Mouse (Mus musculus) lung, adult 18-20 months (tissue): ENCODE results near the gene Vps13d.
A peak's percentile ranks its signal among the peaks of the same experiment; 100 is the strongest.

Source experiments
- DNase-seq, 2 experiments: peaks; one replicate each; pipeline ENCODE4 v3.0.0; 2022; ENCODE audit warnings: mixed read lengths in 2 of 2

Vps13d gene

GRCm38 (mm10) chr4:144969030-144969429 is 225.8 kb downstream of the Vps13d start:
- peak in 1 of 2 experiments; percentile 57 for DNase-seq

DNA sequence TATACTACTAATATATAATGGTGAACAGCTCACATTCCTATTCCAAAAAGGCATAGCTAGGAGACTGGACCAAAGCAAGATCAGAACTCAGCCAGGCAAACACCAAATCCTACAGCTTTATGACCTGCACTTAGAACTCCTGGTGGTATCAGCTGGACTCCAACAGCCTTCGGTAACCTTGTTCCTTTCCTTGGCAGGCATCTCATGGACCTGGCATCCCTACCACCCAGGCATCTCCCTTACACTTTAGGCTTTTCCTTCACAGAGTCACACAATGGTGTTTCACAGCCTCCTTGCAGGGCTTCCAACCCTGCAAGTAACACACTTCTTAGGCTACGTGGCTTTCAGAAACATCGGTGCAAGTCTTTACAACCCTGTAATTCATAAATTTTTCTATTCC is 226.4 kb downstream of the Vps13d start:
- no peak for DNase-seq

DNA sequence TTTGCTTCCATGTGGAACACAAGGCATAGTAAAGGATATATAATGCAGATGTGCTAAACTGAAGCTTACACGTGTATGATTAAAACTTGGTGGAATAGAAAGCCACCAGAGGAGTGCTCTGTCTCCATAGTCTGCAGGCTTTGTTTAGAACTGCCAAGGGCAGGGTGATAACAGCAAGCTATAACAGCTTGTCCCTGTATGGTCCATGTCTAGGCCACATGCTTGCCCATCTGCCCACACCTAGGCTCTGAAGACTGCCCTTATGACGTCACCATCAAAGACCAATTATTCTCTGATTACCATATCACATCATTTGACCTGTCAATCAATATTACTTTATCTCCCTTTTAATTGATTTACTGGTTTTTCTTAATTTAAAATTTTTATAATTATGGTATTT is 229.6 kb downstream of the Vps13d start:
- DNase-seq = no peak

GRCm38 (mm10) chr4:144961696-144962095 is 233.1 kb downstream of the Vps13d start:
- DNase-seq = no peak

- peak in 1 of 2 experiments; percentile 51 for DNase-seq
These were observed 233.6 kb downstream of the Vps13d start for GRCm38 (mm10) chr4:144961232-144961631.

DNA sequence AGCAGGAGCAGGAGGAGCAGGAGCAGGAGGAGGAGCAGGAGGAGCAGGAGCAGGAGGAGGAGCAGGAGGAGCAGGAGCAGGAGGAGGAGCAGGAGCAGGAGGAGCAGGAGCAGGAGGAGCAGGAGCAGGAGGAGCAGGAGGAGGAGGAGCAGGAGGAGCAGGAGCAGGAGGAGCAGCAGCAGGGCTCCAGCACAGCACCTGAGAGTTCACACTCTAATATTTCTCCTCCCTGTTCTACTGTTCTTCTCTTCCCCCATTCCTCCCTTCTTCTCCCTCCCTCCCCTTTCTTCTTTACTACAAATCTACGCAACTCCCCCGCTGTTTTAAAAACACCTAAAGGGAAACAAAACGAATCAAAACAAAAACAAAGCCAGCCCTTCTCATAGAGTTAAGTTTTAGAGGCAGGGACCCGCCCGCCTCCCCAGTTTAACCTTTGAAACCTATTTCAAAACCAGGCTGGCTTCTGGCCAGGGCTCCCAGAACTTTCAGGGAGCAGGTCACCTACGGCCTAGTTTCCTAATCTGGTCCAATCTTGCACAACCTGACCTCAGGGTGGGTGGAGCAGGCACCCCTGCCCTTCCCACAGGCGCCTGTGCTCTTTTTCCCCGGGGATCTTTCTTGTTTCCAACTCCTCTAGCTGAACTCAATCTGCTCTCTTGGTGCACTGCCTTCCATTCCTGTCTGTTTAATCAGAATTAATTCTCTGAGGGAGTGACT is 234.5 kb downstream of the Vps13d start:
- peak; percentile 92 to 95 for DNase-seq

DNA sequence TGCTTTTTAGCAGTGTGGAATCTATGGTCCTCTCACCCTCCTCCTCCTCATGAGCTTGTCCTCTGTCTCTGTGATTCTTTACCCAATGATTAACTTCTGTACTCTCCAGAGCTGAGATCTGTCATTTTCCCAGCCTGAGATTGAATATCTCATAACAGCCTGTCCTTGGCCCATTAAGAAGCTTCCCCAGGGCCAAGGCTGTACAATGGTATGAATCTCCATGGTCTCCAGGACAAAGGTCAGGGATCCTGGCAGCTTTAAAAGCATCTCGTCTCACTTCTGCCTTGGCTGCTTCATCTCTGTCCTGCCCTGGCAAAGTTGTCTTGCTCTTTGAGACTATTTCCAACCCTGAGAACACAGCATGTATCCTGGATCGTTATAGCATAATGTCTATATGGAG is 237.1 kb downstream of the Vps13d start:
- DNase-seq = peak in 1 of 2 experiments; percentile 48

DNA sequence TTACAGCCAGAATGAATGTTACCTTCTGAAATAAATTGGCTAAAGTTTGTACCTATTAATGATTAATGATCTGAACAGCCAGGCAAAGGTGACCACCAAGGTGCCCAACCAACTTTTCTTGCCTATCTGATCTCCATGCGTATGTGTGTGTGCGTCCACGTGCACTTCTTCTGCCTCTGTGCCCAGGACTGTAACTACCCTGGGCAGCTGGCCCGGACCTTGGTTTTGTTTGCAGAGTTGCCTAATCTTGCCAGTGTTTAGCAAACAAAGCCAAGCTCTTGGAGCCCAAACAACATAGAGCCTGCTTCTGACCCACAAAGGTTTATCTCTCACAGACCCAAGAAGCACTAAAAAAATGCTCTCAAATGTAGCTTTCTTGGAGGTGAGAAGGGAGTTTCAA is 237.6 kb downstream of the Vps13d start:
- DNase-seq = peak; percentile 90 to 94

DNA sequence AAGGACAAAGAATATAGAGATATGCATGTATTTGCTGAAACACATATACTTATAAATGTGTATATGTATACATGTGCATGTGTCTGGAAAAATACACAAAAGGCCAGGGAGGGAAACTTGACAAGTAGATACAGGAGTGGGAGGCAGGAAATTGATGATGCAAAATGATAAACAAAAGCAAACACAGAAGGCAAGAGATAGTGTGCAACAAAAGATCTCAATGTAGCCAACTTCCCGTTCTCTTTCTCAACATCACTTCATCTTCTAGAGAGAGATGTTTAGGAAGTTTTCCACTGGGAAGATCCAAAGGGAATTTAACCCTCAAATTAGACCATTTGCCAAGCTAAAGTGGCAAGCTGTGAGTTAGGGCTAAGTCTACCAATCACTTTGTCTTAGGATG is 238.5 kb downstream of the Vps13d start:
- DNase-seq = no peak

GRCm38 (mm10) chr4:144955863-144956262 is 238.9 kb downstream of the Vps13d start:
- peak in 1 of 2 experiments; percentile 62 for DNase-seq

DNA sequence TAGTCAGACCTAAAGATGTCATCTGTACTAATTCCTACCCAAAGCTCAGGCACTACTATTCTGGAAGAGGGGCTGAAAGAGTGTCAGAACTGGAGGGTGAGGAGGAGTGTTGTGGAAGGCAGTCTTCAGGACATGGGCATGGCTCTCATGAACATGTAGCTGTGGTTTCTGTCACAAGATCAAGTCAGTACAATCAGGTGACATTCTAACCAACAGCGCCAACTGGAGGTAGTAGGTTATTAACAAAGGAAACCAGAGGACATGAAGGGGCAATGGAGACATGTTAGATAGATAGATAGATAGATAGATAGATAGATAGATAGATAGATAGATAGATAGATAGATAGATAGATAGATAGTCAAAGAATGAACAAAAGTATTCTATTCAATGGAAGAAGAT is 241.4 kb downstream of the Vps13d start:
- no peak for DNase-seq

DNA sequence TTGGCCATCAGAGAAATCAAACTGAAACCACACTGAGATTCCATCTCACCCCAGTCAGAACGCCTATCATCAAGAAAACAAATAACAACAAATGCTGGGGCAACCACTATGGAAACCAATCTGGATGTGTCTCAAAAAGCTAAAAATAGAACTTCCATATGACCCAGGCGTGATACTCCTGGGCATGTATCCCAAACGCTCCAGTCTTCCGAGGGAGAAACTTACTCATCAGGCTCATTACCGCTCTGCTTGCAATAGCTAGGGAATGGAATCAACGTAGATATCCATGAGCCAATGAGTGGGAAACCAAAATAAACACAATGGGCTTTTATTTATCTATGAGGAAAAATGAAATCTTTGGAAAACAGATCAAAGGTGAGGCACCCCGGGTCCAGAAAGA is 242.9 kb downstream of the Vps13d start:
- DNase-seq = no peak

DNA sequence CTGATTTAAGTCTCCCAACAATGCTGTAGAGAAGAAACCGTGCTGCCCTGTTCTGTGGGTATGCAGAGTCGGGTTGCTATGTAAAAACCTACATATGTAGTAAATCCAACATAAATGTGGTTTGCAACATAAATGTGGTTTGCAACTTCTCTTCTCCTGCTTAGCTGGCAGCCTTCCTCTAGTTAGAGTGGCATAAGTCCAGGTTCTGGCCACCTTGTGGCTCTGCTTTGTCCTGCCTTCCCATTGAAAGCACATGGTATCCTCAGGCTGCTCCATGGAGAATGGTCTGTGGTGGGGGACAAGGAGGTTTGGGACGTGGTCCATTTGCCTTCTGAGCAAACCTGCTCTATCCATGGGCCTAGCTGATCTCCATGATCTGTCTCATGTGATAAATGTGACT is 243.9 kb downstream of the Vps13d start:
- DNase-seq = no peak

- DNase-seq = no peak
These were observed 244.5 kb downstream of the Vps13d start for GRCm38 (mm10) chr4:144950327-144950711.

DNA sequence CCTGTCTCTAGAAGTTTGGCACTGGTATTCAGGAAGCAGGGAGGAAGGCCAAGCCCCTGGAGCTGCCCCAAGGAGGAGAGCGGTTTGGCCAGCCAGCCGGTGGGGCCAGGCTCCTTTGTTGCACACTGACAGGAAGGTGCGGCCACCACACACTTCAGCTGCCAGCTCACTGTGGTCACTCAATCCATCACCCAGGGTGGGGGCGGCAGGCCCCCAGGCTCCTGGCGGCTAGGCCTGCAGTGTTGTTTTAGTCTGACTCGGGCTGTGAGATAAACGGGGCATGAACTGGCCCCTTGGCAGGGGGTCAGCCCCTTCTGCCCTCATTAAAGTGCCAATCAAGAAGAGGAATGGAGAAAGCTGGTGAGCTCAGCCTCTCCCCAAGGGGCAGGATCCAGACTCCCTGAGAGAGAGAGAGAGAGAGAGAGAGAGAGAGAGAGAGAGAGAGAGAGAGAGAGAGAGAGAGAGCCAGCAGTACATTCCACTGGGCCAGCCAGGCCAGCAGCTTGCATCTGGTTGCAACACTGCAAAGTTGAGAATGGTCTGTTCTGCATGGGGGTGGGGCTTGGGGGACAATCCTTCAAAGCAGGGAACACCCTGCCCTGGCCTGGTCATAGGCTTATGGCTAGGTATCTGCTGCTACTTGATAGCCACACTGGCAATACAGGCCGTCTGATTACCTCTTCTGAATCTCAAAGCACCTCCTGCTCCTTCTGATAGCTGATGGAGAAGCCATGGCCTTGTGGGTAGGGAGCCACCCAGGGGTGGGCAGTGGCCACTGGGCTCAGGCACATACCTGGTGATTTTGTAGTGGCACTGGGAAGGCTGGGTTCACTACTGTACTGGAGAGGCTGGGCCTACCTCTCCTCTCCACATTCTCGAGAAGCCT is 245.1 kb downstream of the Vps13d start:
- DNase-seq = peak; percentile 85 to 91

DNA sequence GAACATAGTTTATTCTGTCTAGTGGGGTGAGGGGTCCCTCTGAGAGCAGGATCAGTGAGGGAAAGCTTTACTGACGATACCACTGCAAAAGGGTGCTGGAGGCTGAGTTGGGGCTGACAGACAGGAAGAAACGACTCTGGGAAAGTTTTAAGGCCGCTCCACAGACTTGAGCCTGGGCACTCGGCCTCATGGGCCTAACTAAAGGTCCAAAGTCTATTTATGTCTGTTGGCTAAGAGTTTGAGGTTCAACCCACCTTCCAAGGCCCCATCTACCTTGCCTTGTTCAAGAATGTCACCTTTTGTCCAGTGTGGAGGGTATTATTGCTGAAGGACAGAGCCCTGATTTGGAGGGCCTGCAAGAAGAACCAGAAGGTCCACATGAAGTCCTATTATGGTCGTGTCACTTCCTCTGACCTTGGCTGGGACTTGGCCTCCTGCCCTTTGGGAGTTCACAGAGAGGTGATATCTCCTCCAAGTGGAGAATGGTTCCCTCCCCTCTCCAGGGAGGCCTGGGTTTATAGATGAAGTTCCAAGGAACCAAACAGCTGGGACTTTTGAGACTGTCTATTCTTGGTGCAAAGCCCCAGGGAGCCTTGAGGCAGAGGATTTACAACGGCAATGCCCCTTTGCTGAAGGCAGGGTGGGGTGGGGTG is 246.9 kb downstream of the Vps13d start:
- peak; percentile 81 to 88 for DNase-seq

DNA sequence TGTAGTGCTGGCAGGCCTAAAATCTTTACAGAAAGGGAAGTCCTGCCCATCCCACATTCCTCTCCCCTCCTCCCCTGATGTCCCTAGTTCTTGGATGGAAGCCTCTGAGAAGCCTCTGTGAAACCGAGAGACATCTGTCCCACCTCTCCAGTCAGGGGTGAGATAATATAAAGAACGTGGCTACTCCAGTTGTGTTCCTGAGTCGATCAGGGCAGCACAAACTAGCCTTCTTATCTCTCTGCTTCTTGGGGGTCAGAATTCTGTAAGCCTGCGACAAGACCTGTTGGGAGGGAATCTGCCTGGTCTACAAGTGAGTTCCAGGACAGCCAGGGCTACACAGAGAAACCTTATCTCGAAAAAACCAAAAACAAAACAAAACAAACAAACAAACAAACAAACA is 251.5 kb downstream of the Vps13d start:
- DNase-seq = no peak

DNA sequence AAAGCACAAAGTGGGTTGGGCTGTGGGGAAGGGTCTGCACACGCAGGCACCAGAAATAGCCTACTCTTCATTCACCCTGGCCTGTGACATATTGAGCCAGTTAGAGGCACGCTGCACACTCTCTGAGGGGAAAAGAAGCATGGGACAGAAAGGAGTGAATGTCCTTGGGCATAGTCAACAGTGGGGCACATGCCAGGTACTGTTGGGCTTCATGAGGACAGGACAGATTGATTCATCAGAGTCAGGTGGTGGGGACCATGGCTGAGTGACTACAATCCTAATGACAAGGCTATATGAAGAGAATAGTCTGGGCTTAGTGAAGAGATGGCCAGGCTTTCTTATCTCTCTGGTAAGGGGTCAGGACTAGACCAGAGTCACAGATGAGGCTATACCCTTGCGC is 252.4 kb downstream of the Vps13d start:
- no peak for DNase-seq

DNA sequence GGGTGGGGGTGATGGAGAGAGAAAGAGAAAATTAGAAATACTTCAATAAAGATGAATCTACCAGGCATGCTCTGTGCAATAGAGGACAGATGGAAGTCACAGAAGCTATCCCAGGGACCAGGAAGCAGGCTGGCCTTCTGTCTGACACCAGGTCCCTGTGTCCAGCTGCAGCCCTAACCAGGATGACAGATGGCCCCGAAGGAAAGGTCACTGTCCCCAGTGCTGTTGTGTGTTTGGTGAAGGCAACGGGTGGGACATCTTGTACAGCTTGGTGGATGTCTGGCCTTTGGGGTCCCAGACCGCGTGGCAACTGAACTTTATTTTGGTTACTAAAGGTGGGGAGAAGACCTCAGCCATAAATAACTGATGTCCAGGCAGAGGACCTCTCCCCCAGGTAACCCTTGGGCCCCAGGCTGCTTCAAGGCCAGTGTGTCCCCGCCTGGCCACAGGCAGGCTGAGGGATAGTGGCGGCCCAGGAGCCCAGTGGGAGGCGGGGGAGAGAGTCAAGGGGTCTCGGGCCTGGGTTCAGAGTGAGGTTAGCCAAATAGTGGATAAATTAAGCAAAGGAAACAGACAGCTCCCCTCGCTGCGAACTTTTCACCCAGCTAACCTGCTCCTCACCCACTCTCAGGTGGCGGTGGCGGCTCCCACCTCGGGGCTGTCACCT is 253.9 kb downstream of the Vps13d start:
- no peak for DNase-seq

DNA sequence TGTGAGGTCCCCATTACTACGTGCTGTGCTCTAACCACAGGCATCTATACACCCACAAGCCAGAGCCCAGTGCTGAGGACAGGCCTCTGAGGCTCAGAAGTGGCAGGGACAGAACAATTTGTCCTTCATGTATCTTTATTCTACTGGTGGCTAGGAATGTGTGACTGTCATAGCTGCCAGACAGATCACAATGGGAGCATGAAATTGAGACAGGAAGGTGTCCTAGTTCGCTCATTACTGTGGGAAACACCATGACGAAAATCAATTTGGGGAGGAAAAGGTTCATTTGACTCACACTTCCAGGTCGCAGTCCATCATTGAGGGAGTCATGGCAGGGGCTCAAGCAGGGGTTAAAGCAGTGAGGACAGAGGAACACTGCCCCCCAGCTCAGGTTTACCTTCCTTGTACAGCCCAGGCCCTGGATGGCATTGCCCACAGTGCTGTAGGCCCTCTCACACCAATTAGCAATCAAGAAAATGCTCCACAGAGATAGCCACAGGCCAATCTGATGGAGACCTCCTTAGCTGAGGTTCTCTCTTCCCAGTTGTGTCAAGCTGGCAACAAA is 254.9 kb downstream of the Vps13d start:
- DNase-seq = no peak

DNA sequence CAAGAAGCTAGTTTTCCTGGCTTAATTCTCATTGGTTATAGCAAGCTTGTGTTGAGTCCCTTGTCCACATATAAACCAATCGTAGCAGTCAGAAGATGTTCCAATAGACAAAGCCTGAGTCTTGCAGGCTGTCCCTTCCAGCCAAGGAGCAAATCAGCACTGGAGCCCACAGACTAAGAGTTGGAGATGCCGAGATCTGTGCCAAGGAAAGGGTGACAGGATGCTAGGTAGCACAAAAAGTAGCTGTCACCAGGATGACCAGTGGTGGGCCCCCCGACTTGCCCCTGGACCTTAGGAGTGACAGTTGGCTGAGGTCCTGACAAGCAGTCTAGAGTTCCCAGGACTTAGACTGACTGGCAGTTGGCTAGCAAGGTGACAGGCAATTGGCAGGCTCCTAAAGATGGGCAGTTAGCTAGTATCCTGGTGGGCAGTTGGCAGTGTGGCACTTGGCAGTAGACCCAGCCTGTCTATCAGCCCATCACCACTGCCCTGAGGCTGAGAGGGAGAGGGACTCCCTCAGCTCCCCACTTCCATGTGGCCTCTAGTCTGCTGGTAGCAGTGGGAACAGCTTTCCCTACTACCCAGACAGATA is 258.1 kb downstream of the Vps13d start:
- no peak for DNase-seq

DNA sequence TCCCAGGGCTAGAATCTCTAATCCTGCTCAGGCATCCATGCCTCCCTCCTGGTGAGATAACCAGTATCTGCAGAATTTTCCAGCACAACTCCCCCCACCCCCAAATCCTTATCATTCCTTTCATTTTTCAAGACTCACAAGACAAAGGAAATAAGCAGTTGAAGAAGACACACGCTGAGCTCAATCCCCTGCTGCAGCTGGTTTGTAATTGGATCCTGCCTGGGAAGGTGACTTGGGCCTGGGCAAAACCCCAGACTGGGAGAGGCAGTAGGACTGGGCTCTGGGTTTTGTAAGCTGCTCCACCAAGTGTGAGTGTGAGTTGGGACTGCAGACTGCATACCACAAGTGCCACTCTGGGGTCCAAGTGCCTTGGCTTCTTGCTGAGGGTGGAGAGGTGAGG is 260.3 kb downstream of the Vps13d start:
- DNase-seq = no peak
